ENCODE assay signal across 28 mouse cellular contexts in genomic region chr2:156582887-156583286, GRCm38 (mm10). TPM values are rescaled to one million over a fixed set of nuclear protein-coding genes. Genes with fewer than 3 reads are reported as not detected.
A peak's percentile ranks its signal among the peaks of the same experiment; 100 is the strongest.
DNase-seq lines count a peak whose midpoint lies in the region; ATAC-seq and TF ChIP-seq lines count a peak whose summit lies in the region.
"Had no signal": no experiment of that assay in that cellular context is flagged by ENCODE, and none has a peak within 500 bp of the region (broad histone marks: within the 10 kb centered on the region; RNA-seq: fewer than 3 reads in every experiment).

No protein-coding gene starts in this region.

- no peak for TF ChIP-seq POLR2A in olfactory bulb, adult 2 months (IDR thresholded peaks at IDR 0.05; ENCODE audit: insufficient read depth, low read depth, low read length)

- no peak overlapping the region for H3K27ac ChIP-seq in heart, embryonic 11.5 days (ENCODE audit: low read depth, low read length)
- no peak overlapping the region for H3K27ac ChIP-seq in heart, embryonic 12.5 days (ENCODE audit: poor library complexity, severe bottlenecking)
- peak overlapping the region; percentile 71 for H3K27ac ChIP-seq in heart, embryonic 15.5 days
- H3K27ac ChIP-seq in olfactory bulb, adult 2 months (ENCODE audit: insufficient read depth, low read depth, low read length), result peak overlapping the region; percentile 52; the same call in 1 of the 2 replicates
- H3K27ac ChIP-seq in kidney, embryonic 15.5 days, result no peak overlapping the region
- H3K27ac ChIP-seq: hindbrain, embryonic 12.5 days; hindbrain, postnatal 0 days; intestine, embryonic 15.5 days; limb, embryonic 12.5 days; liver, embryonic 15.5 days had no signal

- TF ChIP-seq CTCF in olfactory bulb, adult 2 months (IDR thresholded peaks at IDR 0.05; ENCODE audit: insufficient read depth, low read depth, low read length), result no peak

- no peaks in the 10 kb centered on the region for H3K36me3 ChIP-seq in heart, embryonic 11.5 days (ENCODE audit: control insufficient read depth, insufficient read depth, low read length)
- H3K36me3 ChIP-seq in heart, embryonic 12.5 days, result no peaks in the 10 kb centered on the region
- H3K36me3 ChIP-seq in heart, embryonic 15.5 days, result no peaks in the 10 kb centered on the region
- H3K36me3 ChIP-seq in kidney, embryonic 15.5 days, result no peaks in the 10 kb centered on the region
- H3K36me3 ChIP-seq: hindbrain, embryonic 12.5 days; intestine, embryonic 15.5 days; limb, embryonic 12.5 days; liver, embryonic 15.5 days had no signal

- ATAC-seq in heart, embryonic 11.5 days (replicated peaks; ENCODE audit: insufficient number of reproducible peaks, low FRiP score, low TSS enrichment), result 0 out of 2 replicates have a peak, but pooled peaks have one; percentile 49
- ATAC-seq in heart, embryonic 12.5 days (ENCODE audit: insufficient number of reproducible peaks, low FRiP score), result no peak
- ATAC-seq in heart, embryonic 15.5 days (replicated peaks; ENCODE audit: insufficient number of reproducible peaks, insufficient read depth, low FRiP score, low read depth), result no peak; the same call in 1 of the 2 replicates
- no peak for ATAC-seq in kidney, embryonic 15.5 days (replicated peaks; ENCODE audit: low FRiP score)
- ATAC-seq in frontal cortex, adult (ENCODE audit: low TSS enrichment), result no peak
- ATAC-seq: CD4-positive, CD25-positive, alpha-beta regulatory T cell, adult 4 months; forebrain, embryonic 14.5 days; hindbrain, postnatal 0 days; intestine, embryonic 15.5 days had no signal

- DNase-seq in heart, adult 11 months, result no peak
- DNase-seq in cerebellum, postnatal 4 days (ENCODE audit: low spot score in 2 of 2), result no peak
- DNase-seq: adrenal gland, adult 2 months; cerebellum, adult 8-10 months; cerebellum, postnatal 25 days; gastrocnemius, postnatal 25 days; kidney, adult 2 months; kidney, postnatal 10 days; lung, embryonic 14.5 days; lung, postnatal 14 days; midbrain, embryonic 14.5 days; retina, postnatal 1 day; right cerebral cortex, postnatal 14 days; thymus, adult 2 months; thymus, postnatal 36 days had no signal

- peaks cover 9% of the 10 kb centered on the region; the same call in 1 of the 2 replicates for H3K27me3 ChIP-seq in heart, embryonic 11.5 days (ENCODE audit: control insufficient read depth, insufficient read depth, low read length)
- peaks cover 37% of the 10 kb centered on the region for H3K27me3 ChIP-seq in heart, embryonic 12.5 days (replicated peaks)
- H3K27me3 ChIP-seq in heart, embryonic 15.5 days, result 0 out of 2 replicates have a peak, but pooled peaks cover 3% of the 10 kb centered on the region
- peaks cover 6% of the 10 kb centered on the region; the same call in 1 of the 2 replicates for H3K27me3 ChIP-seq in kidney, embryonic 15.5 days
- H3K27me3 ChIP-seq: hindbrain, embryonic 12.5 days; intestine, embryonic 15.5 days had no signal

- WGBS in heart, embryonic 11.5 days (ENCODE audit: insufficient replicate concordance), result 61% methylated on average over 10 of the region's 10 CpGs
- WGBS in heart, embryonic 12.5 days, result 55% methylated on average over 10 of the region's 10 CpGs
- WGBS in heart, embryonic 15.5 days, result 45% methylated on average over 10 of the region's 10 CpGs
- WGBS in olfactory bulb, adult 2 months, result 60% methylated on average over 10 of the region's 10 CpGs
- 86% methylated on average over 10 of the region's 10 CpGs for WGBS in kidney, embryonic 15.5 days

- peak overlapping the region; percentile 10; the same call in 1 of the 2 replicates for H3K4me2 ChIP-seq in heart, embryonic 11.5 days
- peak overlapping the region; percentile 27 for H3K4me2 ChIP-seq in heart, embryonic 12.5 days
- peak overlapping the region; percentile 22; the same call in 1 of the 2 replicates for H3K4me2 ChIP-seq in heart, embryonic 15.5 days
- no peak overlapping the region for H3K4me2 ChIP-seq in kidney, embryonic 15.5 days
- H3K4me2 ChIP-seq: hindbrain, embryonic 12.5 days; intestine, embryonic 15.5 days; limb, embryonic 12.5 days; liver, embryonic 15.5 days; lung, embryonic 14.5 days had no signal

- H3K9ac ChIP-seq in heart, embryonic 11.5 days (ENCODE audit: low read depth, low read length), result no peak overlapping the region
- no peak overlapping the region for H3K9ac ChIP-seq in heart, embryonic 12.5 days
- H3K9ac ChIP-seq in heart, embryonic 15.5 days, result no peak overlapping the region; the same call in 1 of the 2 replicates
- H3K9ac ChIP-seq in kidney, embryonic 15.5 days, result no peak overlapping the region
- H3K9ac ChIP-seq: hindbrain, embryonic 12.5 days; intestine, embryonic 15.5 days; limb, embryonic 12.5 days; liver, embryonic 15.5 days; lung, embryonic 14.5 days had no signal

- no peak overlapping the region for H3K4me3 ChIP-seq in heart, embryonic 11.5 days (ENCODE audit: low read depth, low read length)
- no peak overlapping the region for H3K4me3 ChIP-seq in heart, embryonic 12.5 days
- no peak overlapping the region; the same call in 1 of the 2 replicates for H3K4me3 ChIP-seq in heart, embryonic 15.5 days
- H3K4me3 ChIP-seq in olfactory bulb, adult 2 months (ENCODE audit: insufficient read depth, low read depth, low read length), result no peak overlapping the region
- no peak overlapping the region for H3K4me3 ChIP-seq in kidney, embryonic 15.5 days (replicated peaks)
- H3K4me3 ChIP-seq: hindbrain, embryonic 12.5 days; intestine, embryonic 15.5 days; limb, embryonic 12.5 days; liver, embryonic 15.5 days had no signal

- H3K4me1 ChIP-seq in heart, embryonic 11.5 days (ENCODE audit: control insufficient read depth, insufficient read depth, low read length), result peaks cover 3% of the 10 kb centered on the region; the same call in 1 of the 2 replicates
- H3K4me1 ChIP-seq in heart, embryonic 12.5 days (replicated peaks), result peaks cover 10% of the 10 kb centered on the region
- H3K4me1 ChIP-seq in heart, embryonic 15.5 days (replicated peaks), result peaks cover 29% of the 10 kb centered on the region
- peaks cover 56% of the 10 kb centered on the region for H3K4me1 ChIP-seq in olfactory bulb, adult 2 months (ENCODE audit: control insufficient read depth, insufficient read depth, low read length)
- H3K4me1 ChIP-seq in kidney, embryonic 15.5 days, result no peaks in the 10 kb centered on the region
- H3K4me1 ChIP-seq: intestine, embryonic 15.5 days; limb, embryonic 12.5 days; liver, embryonic 15.5 days had no signal

- H3K9me3 ChIP-seq in heart, embryonic 11.5 days (replicated peaks; ENCODE audit: control insufficient read depth, low read length), result no peaks in the 10 kb centered on the region
- H3K9me3 ChIP-seq in heart, embryonic 12.5 days (replicated peaks), result no peaks in the 10 kb centered on the region
- no peaks in the 10 kb centered on the region for H3K9me3 ChIP-seq in heart, embryonic 15.5 days (replicated peaks)
- H3K9me3 ChIP-seq in kidney, embryonic 15.5 days (replicated peaks), result no peaks in the 10 kb centered on the region
- H3K9me3 ChIP-seq: hindbrain, embryonic 12.5 days; intestine, embryonic 15.5 days; limb, embryonic 12.5 days; liver, embryonic 15.5 days had no signal

RNA-seq across cellular contexts. Expression of gene Dlgap4, which starts 30.6 kb away (rescaled TPM):
- 70.5 and 76.3 TPM in 2 replicates for polyA plus RNA-seq in heart, embryonic 11.5 days (2014; fragmentation: Nextera tagmentation; extraction: Ambion mirVana)
- polyA plus RNA-seq in heart, embryonic 12.5 days (2016; fragmentation: Nextera tagmentation; extraction: Ambion mirVana), result 72.1 and 73.4 TPM in 2 replicates
- 45.4 and 52.2 TPM in 2 replicates for polyA plus RNA-seq in heart, embryonic 15.5 days (2015; fragmentation: Nextera tagmentation; extraction: Ambion mirVana)
- polyA plus RNA-seq in olfactory bulb, adult 2 months (2012; ENCODE audit: insufficient read depth, insufficient read length, low replicate concordance, missing spikeins), result not detected in 2 replicates
- polyA plus RNA-seq in kidney, embryonic 15.5 days (2015; fragmentation: Nextera tagmentation; extraction: Ambion mirVana), result 60.5 and 70.0 TPM in 2 replicates

RNA-seq across cellular contexts. Expression of gene Aar2, which starts 35.5 kb away (rescaled TPM):
- polyA plus RNA-seq in heart, embryonic 11.5 days (2014; fragmentation: Nextera tagmentation; extraction: Ambion mirVana), result 26.5 and 27.0 TPM in 2 replicates
- polyA plus RNA-seq in heart, embryonic 12.5 days (2016; fragmentation: Nextera tagmentation; extraction: Ambion mirVana), result 22.8 and 25.2 TPM in 2 replicates
- 20.0 and 24.2 TPM in 2 replicates for polyA plus RNA-seq in heart, embryonic 15.5 days (2015; fragmentation: Nextera tagmentation; extraction: Ambion mirVana)
- polyA plus RNA-seq in olfactory bulb, adult 2 months (2012; ENCODE audit: insufficient read depth, insufficient read length, low replicate concordance, missing spikeins), result not detected in 2 replicates
- 37.5 and 38.0 TPM in 2 replicates for polyA plus RNA-seq in kidney, embryonic 15.5 days (2015; fragmentation: Nextera tagmentation; extraction: Ambion mirVana)

Comparison
In these comparisons a context has a peak if more than half of its experiments do, and no peak if none do; other contexts are left out.
1. H3K27ac ChIP-seq: peak in heart, embryonic 15.5 days (single experiment) and olfactory bulb, adult 2 months (single experiment); none in heart, embryonic 11.5 days (single experiment), heart, embryonic 12.5 days (single experiment) and kidney, embryonic 15.5 days (single experiment).
2. RNA of gene Aar2, which starts 35.5 kb away (polyA plus RNA-seq): 37.5 to 38.0 TPM in kidney, embryonic 15.5 days, 26.5 to 27.0 TPM in heart, embryonic 11.5 days, 22.8 to 25.2 TPM in heart, embryonic 12.5 days and 20.0 to 24.2 TPM in heart, embryonic 15.5 days; not detected in olfactory bulb, adult 2 months; every median in the first group is over 10 times any median in the second.